Mouse (Mus musculus) right cerebral cortex, postnatal 14 days (tissue): Measurements from ENCODE around the gene Acap1.
"Not testable (repeated sequence)": the region's sequence is repeated elsewhere in the genome, so short reads cannot be mapped to it uniquely, and the experiment has no call there.

Experiments used
- DNase-seq: peaks from one replicate; pipeline ENCODE4 v3.0.0; 2022

Acap1 gene

DNA sequence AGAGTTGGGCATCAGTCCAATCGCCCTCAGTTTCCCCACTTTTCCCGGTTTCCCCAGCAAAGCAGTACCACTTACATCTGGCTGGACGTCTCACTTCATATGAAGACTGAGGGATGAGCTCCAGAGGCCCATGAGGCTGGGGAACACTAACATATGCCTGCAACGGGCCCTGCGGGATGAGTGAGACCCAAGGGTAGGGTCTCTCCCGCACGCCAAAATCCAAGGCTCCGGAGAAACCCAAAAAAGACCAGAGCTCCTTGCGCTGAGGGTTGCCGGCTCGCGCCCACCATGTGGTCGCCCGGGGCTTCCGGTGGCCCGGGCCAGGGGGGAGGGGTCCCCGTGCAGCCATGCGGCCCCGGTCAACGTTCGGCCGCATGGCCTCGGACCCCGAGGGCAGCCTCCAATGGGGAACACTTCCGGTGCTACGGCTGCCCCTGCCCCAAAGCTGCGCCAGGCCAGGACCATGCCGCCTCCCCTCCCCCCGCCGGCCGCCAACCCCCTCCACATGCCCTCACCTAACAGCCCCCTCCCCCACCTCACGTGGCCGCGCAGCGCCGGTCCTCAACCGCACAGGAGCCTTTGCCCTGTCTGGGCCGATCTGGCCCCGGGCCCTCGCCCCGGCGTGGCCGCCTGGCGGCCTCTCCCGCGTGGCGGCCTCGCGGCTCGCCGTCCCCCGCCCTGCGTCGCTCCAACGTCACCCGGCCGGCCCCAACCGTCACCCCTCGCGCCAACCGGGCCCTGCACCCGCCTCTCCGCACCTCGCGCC, 25.1 kb upstream of the Acap1 start:
- DNase-seq: peak; percentile 56

DNA sequence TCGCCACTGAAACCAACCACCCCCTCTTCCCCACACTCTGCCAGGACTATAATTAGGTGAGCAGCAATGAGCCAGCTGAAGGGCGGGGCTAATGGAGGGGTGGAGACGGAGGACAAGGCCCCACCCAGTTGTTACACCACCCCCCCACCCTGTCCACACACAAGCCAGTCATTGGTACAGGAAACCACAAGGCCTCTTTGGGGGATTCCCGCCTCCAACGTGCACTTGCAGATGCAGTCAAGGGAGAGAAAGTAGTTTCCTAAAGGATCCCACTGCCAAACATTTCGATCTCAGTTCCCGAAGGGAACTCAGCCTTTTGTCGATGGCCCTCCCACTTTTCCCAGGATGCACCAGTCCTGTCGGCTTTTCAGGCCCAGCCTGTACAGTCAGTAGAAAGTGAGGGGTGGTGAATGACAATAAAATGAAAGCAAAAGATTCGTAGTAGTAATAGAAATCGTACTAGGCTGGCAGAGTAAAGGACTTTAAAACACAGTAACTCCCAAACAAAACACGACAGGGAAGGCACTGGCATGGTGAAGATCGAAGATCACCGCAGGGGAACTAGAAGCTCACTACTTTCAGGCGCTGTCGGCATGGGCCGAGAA, 24.4 kb upstream of the Acap1 start:
- DNase-seq: peak; percentile 36

DNA sequence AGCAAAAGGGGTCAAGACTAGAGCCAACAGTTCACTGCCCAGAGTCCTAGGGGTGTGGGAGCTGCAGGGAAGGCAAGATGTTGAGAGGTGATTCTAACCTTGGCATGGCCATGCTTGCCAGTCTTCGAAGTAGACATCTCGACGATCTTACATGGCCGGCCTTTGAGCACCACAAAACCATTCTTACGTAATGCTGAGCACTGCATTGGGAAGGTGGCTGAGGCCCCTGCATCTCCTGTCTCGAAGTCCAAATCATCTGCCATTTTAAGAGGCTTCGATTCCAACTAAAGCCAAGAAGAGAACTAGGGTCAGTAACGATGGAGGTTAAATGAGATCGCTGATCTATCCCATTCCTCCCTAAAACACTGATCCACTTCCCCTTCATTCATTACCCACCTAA, 23.7 kb upstream of the Acap1 start:
- no peak for DNase-seq

- no peak for DNase-seq
Observed at GRCm38 (mm10) chr11:69918118-69918517, 22.8 kb upstream of the Acap1 start.

- no peak for DNase-seq
Observed at GRCm38 (mm10) chr11:69917379-69917948, 22.1 kb upstream of the Acap1 start.

- DNase-seq: not testable (repeated sequence)
Observed at GRCm38 (mm10) chr11:69916652-69917378, 21.5 kb upstream of the Acap1 start.

- DNase-seq: no peak
Observed at GRCm38 (mm10) chr11:69915667-69916627, 20.6 kb upstream of the Acap1 start.

GRCm38 (mm10) chr11:69914917-69915430, 19.6 kb upstream of the Acap1 start:
- DNase-seq: no peak

DNA sequence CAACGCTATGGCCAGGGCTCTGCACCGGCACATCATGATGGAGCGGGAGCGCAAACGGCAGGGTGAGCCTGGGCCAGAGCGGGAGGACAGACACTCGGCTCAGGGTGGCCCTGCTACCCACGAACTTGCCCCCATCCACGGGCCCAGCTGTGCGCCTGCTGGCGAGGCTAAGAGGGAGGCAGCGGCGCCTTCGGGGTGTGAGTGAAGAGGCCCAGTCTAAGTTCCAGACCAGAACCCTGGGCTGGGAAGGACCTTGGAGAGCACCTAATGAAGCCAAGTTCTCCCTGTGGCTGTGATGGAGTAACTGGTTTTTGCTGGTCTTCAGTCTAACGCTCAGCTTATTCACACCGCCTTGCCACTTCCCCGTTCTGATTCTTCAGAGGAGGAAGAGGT, 19.0 kb upstream of the Acap1 start:
- DNase-seq: no peak

DNA sequence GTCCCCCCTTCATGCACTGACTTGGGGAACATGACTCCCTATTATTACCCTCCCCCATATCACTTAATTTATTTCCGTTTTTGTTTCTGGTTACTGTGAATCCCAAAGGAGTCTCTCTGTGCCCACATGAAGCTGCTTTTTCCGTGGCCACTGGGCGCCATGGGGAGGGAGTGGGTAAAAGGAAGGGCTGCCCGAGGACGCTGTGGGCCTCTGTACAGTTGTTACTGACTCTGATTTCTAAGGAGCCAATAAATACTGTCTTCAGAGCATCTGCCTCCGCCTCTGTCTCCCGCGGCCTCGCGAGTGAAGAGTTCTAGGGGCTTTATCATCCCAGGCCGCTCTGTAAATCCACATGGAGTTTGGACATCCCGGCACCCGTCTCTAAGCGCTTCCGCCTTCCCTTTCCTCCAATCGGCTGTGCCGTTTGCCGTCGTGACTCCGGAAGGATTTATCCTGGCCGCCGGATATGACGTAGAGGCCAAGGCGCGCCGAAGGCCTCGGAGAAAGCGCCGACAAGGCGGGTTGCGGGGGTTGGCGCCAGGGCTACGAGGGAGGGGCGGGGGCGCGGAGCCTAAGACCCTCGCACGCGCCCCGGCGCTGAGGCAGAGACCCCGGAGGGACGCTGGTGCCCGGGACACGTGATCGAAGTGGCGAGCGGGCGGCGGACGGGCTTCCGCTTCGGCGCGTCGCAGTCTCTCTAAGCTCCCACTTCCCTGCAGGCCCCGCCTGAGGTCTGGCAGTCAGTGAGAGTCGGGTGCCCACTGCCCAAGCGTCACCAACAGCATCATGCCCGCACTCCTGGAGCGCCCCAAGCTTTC, 18.4 kb upstream of the Acap1 start, which contains the start of gene Gps2:
Gene Gps2, plus strand, starts transcription at position 335 of the 818 bp plus-strand sequence.
- DNase-seq: peak; percentile 88

- DNase-seq: no peak
Observed at GRCm38 (mm10) chr11:69912716-69913530, 17.6 kb upstream of the Acap1 start.

- no peak for DNase-seq
Observed at GRCm38 (mm10) chr11:69911701-69912100, 16.4 kb upstream of the Acap1 start.

DNA sequence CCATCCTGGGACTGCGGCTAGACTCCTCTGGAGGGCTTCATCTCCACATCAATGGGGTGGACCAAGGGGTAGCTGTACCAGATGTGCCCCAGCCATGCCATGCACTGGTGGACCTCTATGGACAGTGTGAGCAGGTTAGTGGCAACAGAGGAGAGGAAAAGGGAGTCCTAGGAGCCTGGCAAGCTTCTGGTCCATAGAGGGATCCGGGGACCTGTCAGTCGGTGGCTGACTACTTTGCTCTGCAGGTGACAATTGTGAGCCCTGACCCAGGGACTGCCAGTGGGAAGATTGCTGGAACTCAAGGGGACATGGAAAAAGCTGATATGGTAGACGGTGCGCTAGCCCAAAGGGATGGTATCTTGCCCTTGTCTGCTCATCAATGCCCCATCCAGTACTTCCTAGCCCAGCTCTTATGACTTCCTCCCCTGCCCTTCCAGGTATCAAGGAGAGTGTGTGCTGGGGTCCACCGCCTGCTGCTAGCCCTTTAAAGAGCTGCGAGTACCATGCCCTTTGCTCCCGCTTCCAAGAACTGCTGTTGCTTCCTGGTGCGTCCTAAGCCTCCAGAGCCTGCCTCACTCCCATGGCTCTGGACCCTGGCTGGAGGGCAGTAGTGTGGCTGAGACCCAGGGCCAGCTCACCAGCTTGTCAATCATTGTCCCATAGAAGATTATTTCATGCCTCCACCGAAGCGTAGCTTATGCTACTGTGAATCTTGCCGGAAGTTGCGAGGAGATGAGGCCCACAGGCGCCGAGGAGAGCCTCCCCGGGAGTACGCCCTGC, 15.6 kb upstream of the Acap1 start:
- DNase-seq: no peak

DNA sequence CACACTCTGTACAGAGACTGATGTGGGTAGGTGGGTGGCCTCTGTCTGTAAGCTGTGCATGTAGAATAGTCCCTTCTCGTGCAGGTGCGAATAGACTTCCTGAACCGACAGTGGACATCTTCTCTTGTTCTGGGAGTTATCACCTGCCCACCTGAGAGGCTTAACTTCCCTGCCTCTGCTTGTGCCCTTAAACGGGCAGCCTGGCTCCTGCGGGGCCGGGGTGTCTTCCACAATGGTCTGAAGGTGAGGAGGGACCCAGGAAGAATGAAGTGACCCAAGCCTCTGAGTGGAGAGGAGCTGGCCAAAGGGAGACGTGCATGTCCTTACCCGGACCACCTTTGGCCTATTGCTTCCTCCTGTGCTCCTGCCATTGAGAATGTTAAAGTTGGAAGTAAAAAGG, 14.8 kb upstream of the Acap1 start:
- no peak for DNase-seq

DNA sequence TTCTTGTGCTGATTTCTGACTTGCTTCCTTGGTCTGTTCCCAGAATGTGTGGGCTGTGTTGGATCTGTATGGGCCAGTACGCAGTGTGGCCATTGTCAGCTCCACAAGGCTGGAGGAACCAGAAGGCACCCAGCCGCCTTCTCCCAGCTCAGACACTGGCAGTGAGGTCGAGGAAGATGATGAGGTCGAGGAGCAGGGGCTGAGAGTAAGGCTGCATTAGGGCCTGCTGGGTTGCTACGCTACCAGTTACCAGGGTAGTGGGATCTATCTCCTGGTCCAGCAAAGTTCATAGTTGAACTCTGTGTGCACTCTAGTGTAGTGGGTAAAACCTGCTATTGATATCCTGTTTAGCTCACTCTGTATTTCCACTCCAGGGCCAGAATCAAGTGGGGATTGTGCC, 13.8 kb upstream of the Acap1 start:
- no peak for DNase-seq

DNA sequence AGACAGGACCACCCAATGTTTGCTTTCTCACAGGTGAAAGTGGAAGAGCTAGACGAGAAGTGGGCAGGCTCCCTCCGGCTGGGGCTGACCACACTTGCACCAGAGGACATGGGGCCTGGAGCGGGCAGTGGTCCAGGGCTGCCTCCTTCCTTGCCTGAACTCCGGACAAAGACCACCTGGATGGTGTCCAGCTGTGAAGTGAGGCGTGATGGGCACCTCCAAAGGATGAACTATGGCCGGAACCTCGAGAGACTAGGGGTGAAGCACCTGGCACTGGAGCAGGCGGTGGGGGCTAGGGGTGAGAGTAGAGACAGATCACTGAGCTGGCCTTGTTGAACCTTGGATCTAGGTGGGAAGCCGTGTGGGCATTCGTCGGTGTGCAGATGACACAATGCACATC, 13.3 kb upstream of the Acap1 start:
- DNase-seq: no peak

DNA sequence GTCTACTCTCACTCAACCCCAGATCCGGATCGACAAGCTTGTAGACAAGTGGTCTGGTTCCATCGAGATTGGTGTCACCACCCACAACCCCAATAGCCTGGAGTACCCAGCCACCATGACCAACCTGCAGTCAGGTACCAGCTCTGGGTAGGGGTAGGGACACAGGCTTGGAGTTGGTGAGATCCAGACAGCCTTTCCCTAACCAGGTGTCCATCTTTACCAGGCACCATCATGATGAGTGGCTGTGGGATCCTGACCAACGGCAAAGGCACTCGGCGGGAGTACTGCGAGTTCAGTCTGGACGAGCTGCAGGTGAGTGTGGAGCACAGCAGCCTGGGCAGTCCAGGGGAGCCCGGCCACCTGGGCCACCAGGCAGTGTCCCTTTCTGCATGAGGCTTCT, 9.0 kb upstream of the Acap1 start:
- DNase-seq: no peak

DNA sequence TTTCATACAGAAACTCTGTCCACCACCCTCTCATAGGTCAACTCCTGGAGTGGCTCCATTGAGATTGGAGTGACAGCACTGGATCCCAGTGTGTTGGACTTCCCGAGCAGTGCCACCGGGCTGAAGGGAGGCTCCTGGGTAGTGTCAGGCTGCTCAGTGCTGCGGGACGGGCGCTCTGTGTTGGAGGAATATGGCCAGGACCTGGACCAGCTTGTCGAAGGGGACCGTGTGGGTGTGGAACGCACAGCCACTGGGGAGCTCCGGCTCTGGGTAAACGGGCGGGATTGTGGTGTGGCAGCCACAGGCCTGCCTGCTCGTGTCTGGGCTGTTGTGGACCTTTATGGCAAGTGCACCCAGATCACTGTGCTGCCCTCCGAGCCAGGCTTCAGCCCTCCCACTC, 7.6 kb upstream of the Acap1 start:
- DNase-seq: no peak

DNA sequence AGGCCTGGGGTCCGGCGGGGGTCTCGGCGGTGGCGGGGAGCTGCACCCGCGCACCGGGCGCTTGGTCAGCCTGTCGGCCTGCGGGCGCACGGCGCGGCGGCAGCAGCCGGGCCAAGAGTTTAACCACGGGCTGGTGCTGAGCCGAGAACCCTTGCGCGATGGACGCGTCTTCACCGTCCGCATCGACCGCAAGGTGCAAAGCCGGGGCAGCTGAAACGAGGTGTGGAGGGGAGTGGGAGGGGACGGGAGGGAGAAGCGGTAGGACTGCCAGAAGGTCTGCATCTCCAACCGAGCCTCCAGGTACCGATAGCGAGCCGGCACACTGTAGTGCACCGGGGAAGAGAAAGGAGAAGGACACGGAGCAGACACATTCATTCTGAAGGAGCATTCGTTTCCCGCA, 6.7 kb upstream of the Acap1 start:
- DNase-seq: no peak
